Mouse (Mus musculus): Measurements from ENCODE around the gene Erf. TPM values are rescaled to one million over a fixed set of nuclear protein-coding genes. Genes with fewer than 3 reads are reported as not detected.

Erf gene
- polyA plus RNA-seq, 1 experiment, result 37.1 TPM

DNA sequence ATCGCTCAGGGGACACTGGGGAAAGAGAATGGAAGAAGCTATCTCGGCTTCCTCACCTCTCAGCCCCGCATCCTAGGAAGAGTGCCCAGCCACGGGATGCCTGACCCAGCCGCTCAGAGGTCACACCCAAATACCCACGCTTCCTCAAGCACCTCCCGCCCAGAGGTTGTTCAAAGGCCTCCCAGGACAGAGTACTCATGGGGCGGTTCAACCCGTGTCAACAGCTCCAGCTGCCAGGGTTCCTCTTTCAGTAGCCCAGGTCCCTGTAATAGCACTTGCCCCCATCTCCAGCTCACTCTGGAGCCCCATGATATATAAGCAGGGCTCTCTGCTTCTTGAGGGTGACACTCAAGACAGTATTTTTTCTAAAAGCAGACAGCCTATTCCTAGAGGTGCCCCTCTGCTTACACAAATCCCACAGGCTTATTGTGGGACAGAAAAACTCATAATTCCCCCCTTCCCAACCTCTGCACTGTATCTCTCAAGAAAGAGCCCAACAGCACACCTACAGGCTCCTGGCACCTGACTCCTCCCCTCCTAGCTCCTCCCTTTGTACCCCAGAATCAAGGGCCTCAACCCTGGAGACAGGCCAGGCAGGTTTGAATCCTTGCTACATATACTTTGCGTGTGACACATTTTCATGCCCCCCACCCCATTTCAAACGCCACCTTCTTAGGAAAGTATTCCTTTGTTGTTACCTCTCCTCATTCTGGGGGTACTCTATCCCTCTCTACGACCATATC, 32.7 kb downstream of the Erf start:
- H3K36me3 ChIP-seq (ENCODE audit: control insufficient read depth, insufficient read depth, low read length), result peaks cover 17% of the 10 kb centered on the region
- peak overlapping the region; percentile 45 for H3K4me3 ChIP-seq (ENCODE audit: low read depth, low read length)
- no peaks in the 10 kb centered on the region for H3K27me3 ChIP-seq (ENCODE audit: control insufficient read depth, insufficient read depth, low read length)
- 22% methylated on average over 12 of the region's 12 CpGs for WGBS
- peaks cover 11% of the 10 kb centered on the region for H3K4me1 ChIP-seq (ENCODE audit: control insufficient read depth, insufficient read depth, insufficient read length, low read length)
- TF ChIP-seq CTCF (IDR thresholded peaks at IDR 0.05; ENCODE audit: extremely low read depth, insufficient read length, insufficient replicate concordance, low read depth, low read length) (no peak), POLR2A (IDR thresholded peaks at IDR 0.05; ENCODE audit: low read depth, low read length) (no peak)
- peak overlapping the region; percentile 89 for H3K27ac ChIP-seq (ENCODE audit: insufficient read depth, low read depth, low read length)

DNA sequence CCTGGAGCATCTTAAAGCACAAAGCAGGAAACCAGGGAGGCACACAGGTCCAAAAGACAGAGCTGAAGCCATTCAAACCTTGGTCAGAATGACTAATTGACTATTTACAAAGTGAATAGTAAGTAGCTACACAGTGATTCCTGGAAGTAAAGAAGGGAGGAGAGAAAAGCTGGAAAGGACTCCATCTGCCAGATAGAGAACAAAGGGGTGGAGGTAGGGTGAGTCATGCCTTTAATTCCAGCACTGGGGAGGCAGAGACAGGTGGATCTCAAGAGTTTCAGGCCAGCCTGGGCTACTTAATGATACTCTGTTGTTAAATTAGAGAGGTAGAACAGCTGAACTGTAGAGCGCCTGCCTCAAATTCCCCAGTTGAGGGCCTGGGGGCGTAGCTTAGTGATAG, 36.4 kb downstream of the Erf start:
- no peak overlapping the region for H3K4me3 ChIP-seq (ENCODE audit: low read depth, low read length)
- WGBS, result 94% methylated on average over 2 of the region's 2 CpGs

DNA sequence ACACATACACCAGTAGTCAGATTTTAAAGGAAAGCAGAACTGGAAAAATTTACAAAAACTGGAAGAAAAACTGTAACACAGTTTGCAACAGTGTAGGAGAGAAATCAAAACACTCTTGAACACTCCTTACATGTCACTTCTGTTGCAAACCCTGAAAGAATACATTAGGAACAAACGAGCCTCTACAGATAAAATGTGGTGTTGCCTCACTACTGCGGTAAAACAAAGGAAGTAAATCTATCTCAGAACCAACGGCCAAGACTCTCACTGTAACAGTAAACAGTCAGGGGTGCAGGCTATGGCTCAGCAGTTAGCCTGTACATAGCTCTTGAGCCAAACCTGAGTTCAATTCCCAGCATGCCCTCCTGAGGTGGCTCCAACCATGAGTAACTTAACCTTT, 37.5 kb downstream of the Erf start:
- WGBS, result 47% methylated on average over 3 of the region's 3 CpGs
- H3K27ac ChIP-seq (ENCODE audit: insufficient read depth, low read depth, low read length), result no peak overlapping the region
- peaks cover 21% of the 10 kb centered on the region for H3K4me1 ChIP-seq (ENCODE audit: control insufficient read depth, insufficient read depth, insufficient read length, low read length)
- peaks cover 50% of the 10 kb centered on the region for H3K36me3 ChIP-seq (ENCODE audit: control insufficient read depth, insufficient read depth, low read length)
- no peak for TF ChIP-seq POLR2A (IDR thresholded peaks at IDR 0.05; ENCODE audit: low read depth, low read length)
- TF ChIP-seq CTCF (IDR thresholded peaks at IDR 0.05; ENCODE audit: extremely low read depth, insufficient read length, insufficient replicate concordance, low read depth, low read length), result no peak
- no peak overlapping the region for H3K4me3 ChIP-seq (ENCODE audit: low read depth, low read length)
- H3K27me3 ChIP-seq (ENCODE audit: control insufficient read depth, insufficient read depth, low read length), result no peaks in the 10 kb centered on the region

More for the DNA sequence above, 36.4 kb downstream of the Erf start:
- peaks cover 14% of the 10 kb centered on the region for H3K4me1 ChIP-seq (ENCODE audit: control insufficient read depth, insufficient read depth, insufficient read length, low read length)
- no peaks in the 10 kb centered on the region for H3K27me3 ChIP-seq (ENCODE audit: control insufficient read depth, insufficient read depth, low read length)
- H3K36me3 ChIP-seq (ENCODE audit: control insufficient read depth, insufficient read depth, low read length), result peaks cover 44% of the 10 kb centered on the region
- H3K27ac ChIP-seq (ENCODE audit: insufficient read depth, low read depth, low read length), result peak overlapping the region; percentile 17
- TF ChIP-seq CTCF (IDR thresholded peaks at IDR 0.05; ENCODE audit: extremely low read depth, insufficient read length, insufficient replicate concordance, low read depth, low read length) (no peak), POLR2A (IDR thresholded peaks at IDR 0.05; ENCODE audit: low read depth, low read length) (no peak)

DNA sequence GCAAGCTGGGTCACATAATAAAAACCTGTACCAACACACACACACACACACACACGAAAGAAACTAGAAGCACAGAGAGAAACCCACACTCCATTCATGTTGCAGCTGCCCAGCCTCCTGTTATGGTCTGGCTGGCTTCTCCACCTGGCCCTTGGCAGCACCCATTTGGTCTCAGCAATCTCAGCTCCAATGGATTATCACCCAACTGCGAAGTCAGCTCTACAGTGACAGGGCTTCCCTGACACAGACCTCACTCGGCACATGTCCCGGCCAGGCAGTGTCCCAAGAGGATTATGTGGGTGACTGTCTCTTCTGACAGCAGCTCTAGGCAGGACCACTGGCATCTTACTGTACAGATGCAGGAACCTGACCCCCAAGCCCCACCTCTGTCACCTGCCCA, 40.1 kb downstream of the Erf start:
- Histone ChIP-seq H3K4me1 (ENCODE audit: control insufficient read depth, insufficient read depth, insufficient read length, low read length) (peaks cover 41% of the 10 kb centered on the region), H3K27me3 (ENCODE audit: control insufficient read depth, insufficient read depth, low read length) (no peaks in the 10 kb centered on the region), H3K36me3 (ENCODE audit: control insufficient read depth, insufficient read depth, low read length) (peaks cover 61% of the 10 kb centered on the region), H3K27ac (ENCODE audit: insufficient read depth, low read depth, low read length) (0 out of 2 replicates have a peak overlapping the region, but pooled peaks have one; percentile 91), H3K4me3 (ENCODE audit: low read depth, low read length) (no peak overlapping the region)
- WGBS, result 89% methylated on average over 4 of the region's 4 CpGs
- TF ChIP-seq POLR2A (IDR thresholded peaks at IDR 0.05; ENCODE audit: low read depth, low read length), result no peak

DNA sequence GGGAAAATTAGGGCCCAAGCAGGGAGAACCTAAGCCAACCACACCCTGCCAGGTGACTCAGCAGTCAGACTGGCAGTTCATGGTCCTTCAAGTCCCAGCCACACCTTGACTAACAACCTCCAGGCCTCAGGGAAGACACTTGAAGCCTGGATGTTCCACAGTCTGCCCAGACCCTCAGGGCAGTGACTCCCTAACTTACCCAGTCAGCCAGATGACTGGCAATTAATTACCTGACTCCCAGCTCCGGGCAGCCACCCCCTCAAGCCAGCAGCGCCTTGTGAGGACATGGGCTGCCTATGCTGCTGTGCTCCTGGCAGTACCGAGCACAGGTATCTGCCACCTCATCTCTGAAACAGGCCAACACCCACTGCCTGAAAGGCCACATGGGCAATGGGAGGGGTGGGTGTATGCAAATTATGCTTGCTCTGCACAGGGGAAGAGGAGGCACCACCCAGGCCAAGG, 41.4 kb downstream of the Erf start:
- Histone ChIP-seq H3K4me1 (ENCODE audit: control insufficient read depth, insufficient read depth, insufficient read length, low read length) (peaks cover 48% of the 10 kb centered on the region), H3K27ac (ENCODE audit: insufficient read depth, low read depth, low read length) (peak overlapping the region; percentile 91), H3K4me3 (ENCODE audit: low read depth, low read length) (peak overlapping the region; percentile 40), H3K27me3 (ENCODE audit: control insufficient read depth, insufficient read depth, low read length) (no peaks in the 10 kb centered on the region), H3K36me3 (ENCODE audit: control insufficient read depth, insufficient read depth, low read length) (peaks cover 58% of the 10 kb centered on the region)
- 32% methylated on average over 3 of the region's 3 CpGs for WGBS
- TF ChIP-seq POLR2A (IDR thresholded peaks at IDR 0.05; ENCODE audit: low read depth, low read length) (no peak), CTCF (IDR thresholded peaks at IDR 0.05; ENCODE audit: extremely low read depth, insufficient read length, insufficient replicate concordance, low read depth, low read length) (no peak)

DNA sequence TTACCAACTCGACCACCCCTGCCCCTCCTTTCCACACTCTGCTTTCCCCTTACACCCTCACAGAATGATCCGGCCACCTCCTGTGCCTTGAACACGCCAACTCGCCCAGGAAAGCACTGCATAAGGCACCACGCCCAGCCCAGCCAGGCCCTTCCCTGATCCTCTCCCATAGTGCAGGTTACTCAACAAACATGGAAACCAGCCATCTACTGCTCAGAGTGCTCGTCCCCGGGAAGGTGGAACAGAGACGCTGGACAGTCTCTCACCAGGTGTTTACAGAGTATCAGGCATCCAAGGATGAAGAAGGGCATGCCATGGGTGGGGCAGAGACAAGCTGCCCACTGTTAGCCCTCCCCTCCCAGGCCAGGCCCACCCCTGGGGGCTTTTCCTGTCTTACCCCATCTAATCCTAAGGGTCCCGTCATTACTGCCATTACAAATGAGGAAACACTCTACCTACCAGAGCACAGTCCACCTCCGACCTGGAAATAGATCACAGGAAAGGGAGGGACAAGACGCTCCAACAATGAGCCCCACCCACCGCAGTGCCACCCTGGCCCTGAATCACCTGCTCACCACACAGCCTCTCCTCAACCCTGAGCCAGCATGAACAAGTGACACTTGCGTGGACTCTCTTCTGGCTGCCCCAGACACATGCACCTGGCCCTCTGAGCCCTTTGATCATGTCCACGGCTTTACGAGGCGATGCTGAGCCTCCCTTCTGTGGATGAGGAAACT, 44.3 kb downstream of the Erf start:
- H3K4me1 ChIP-seq (ENCODE audit: control insufficient read depth, insufficient read depth, insufficient read length, low read length), result peaks cover 48% of the 10 kb centered on the region
- H3K27ac ChIP-seq (ENCODE audit: insufficient read depth, low read depth, low read length), result peak overlapping the region; percentile 84
- TF ChIP-seq POLR2A (IDR thresholded peaks at IDR 0.05; ENCODE audit: low read depth, low read length) (no peak), CTCF (IDR thresholded peaks at IDR 0.05; ENCODE audit: extremely low read depth, insufficient read length, insufficient replicate concordance, low read depth, low read length) (no peak)
- no peaks in the 10 kb centered on the region for H3K27me3 ChIP-seq (ENCODE audit: control insufficient read depth, insufficient read depth, low read length)
- H3K36me3 ChIP-seq (ENCODE audit: control insufficient read depth, insufficient read depth, low read length), result peaks cover 70% of the 10 kb centered on the region
- WGBS, result 40% methylated on average over 16 of the region's 16 CpGs
- peak overlapping the region; percentile 40 for H3K4me3 ChIP-seq (ENCODE audit: low read depth, low read length)

Measured in small intestine, adult 2 months (tissue).